Mouse (Mus musculus): ENCODE results near the gene Rnf115.

Gene Rnf115

DNA sequence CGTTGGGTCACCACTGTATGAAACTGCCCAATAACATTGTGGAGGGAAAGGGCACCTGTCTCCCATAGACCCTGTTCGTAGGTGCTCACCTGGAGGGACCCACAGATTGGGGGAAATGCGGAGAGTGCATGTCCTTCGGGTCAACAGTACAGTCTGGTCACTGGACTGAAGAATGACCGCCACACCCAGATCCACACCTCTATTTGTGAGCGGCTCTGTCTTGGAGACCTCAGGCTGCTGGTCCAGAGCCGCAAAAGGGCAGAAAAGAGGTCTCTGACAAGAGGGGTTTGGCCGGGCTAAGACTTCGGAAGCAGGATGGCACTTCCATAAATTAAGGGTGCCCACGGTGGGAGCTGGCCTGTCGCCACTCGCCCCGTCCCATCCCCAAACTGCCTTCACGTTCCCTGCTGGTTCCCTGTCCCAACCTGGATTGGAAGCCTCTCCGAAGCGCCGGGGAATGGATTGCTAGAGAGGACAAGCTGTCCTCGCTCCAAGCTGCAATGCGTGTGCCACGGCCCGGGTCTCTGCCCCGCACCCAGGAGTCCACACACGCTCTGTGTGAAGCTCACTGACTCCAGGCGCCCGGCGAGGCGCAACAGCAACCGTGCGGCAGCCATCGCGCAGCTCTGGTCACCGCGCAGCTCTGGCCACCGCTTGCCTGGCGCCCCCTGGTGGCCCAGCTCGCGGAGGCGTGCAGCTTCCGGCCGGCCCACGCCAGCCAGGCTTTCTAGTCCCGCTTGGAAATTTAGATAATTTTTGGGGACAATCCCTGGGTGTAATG is 19.4 kb upstream of the Rnf115 start, which contains the start of gene Nudt17:
TSS of gene Nudt17 (minus strand) at position 660 of the 781 bp plus-strand sequence.
- WGBS = 5% methylated on average over 42 of the region's 42 CpGs

DNA sequence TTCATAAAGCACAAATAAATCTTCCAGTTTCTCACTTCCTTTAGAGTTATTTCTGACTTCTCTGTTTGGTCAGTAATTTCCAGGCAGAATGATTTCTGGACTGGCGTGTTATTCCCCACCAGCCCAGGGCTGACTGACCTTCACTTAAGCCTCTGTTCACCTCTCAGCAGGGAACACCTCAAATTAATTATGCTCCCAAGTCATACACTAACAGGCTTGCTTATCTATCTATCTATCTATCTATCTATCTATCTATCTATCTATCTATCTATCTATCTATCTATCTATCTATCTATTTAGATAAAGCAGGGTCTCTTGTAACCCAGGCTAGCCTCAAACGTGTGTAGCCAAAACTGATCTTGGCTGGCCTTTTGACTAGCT is 18.8 kb upstream of the Rnf115 start:
- WGBS = 52% methylated on average over 2 of the region's 2 CpGs

DNA sequence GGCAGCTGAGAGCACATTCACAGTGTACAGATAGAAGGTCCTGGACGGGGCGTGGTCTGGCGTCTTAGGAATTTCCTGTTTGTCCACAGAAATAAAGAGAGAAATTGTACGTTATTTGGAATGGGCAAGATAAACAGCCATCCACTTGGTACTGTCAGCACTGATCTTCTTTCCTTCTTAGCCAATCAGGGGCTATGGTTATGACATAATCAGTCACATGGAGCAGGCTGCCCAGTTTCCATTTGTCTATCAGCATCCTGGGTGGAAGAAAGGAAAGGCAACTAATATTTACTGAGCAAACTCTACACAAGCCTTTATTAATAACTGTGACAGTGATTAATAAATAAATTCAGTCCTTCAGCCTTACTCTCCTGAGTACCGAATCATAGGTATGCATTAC is 13.2 kb upstream of the Rnf115 start:
- WGBS = 89% methylated on average over 5 of the region's 5 CpGs

DNA sequence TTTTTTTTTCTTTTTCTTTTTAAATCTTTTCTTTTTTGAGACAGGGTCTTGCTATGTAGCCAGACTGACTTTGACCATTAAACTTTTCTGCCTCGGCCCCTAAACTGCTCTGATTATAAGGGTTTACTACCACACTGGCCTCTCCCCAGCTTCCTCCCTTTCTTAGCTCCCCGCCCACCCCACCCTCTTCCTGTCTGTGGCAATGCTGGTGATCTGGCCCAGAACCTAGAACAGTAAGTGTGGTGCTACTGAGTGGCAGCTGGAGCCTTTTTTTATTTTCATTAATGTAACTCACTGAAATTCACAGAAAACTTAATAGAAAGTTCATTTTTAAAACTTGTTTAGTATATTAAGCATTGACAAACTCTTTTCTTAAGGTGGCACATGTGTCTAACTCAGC is 11.6 kb upstream of the Rnf115 start:
- 77% methylated on average over 2 of the region's 2 CpGs for WGBS

DNA sequence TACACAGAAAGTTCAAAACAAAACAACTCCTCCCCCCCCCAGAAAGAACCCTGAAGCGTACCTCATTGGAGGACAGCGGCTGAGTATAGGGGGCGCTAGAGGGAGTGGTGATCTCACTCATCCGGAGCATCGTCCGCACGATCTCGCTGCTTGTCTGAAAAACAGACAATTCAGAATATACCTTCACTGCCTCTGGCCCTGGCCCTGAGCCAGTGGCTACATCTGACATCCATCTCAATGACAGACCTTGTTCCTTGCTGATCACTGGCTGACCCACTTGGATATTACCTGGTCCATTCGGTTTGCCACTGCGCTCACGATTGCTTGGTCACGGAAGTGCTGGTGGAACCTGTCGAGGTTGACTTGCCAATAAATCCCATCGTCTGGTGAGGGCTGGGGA is 8.3 kb upstream of the Rnf115 start:
- WGBS = 42% methylated on average over 14 of the region's 14 CpGs

DNA sequence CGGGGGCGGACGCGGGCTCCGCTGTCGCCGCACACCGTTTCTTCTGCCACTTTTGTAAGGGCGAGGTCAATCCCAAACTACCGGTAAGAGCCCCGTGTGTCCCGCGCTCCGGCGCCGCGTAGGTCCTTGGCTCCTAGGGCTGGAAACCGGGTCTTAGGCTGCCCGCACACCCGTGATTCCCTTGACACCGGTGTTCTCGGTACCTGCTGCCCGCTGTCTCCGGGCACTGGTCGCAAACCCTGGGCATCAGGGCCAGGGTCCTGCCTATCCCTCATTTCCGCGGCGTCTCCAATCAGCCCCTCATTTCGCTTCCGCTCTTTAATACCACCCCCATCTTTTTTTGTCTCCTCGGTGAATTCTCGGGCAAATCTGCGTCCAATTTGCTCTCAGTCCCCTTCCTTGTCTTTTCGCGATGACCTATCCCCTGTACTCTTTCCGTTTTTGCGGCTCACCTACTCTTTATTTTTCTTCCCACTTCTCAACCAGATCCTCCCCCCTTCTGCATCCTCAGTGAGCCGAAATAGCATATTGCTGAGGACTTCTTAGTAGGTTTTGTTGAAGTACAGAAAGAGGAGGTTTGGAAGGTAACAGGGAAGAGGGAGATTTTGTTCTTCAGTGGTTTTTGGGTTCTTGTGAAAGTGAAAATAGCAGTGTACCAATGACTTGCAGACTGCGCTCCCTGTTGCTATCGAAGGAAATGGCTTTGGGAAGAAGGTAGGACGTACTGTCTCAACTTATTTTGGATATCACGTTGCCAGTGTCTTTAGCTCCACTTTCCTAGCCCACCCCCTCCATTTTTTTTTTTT is 567 bp downstream of the Rnf115 start:
- WGBS = under 1% methylated on average over 42 of the region's 42 CpGs

DNA sequence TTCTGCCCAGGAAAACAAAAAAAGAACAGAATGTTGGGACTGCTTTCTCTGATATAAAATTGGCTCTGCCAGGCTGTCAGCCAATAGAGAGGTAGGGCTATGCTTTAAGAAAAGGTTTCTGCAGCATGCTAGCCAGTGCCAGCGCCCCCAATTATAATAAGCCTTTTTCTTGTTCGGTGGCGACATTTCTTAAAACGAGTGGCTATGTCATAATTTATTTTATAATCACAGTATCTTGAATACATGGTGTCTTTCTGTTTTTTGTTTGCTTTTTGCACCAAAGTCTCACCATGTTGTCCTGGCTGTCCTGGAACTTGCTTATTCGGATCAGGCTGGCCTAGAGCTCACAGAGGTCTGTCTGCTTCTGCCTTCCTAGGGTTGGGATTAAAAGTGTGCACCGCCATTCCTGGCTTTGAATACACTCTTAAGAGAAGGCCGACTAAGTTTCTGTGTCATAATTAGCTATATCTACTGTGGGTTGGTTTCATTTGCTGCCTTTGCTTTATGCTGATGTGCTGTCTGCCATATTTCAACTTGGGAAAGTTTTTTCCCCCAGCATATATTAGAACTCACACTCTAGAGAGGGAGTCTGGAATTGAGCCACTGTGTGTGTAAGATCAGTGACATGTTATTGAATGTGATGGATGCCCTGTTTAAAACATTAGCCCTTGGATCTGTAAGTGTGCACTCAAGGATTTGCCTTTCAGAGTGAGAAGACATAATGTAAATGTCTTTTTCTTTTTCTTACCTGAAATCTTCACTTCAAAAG is 1.4 kb downstream of the Rnf115 start:
- WGBS = 14% methylated on average over 7 of the region's 7 CpGs

DNA sequence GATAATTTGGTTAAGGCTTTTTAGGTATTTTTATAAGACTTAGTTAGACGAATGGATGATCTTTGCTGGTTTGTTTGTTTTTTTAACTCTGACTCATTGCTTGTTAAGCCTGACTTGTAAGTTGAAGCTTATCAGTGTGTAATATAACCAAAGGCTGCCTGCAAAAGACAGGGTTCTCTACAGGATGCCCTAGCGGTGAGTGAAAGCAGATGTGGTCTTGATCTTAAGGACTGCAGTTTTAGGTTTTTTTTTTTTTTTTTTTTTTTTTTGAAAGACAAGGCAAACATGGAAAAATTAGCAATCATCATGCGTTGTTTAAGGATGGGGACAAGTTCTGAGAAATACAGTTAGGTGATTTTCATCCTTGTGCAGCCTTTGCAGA is 1.9 kb downstream of the Rnf115 start:
- WGBS = 41% methylated on average over 3 of the region's 3 CpGs

DNA sequence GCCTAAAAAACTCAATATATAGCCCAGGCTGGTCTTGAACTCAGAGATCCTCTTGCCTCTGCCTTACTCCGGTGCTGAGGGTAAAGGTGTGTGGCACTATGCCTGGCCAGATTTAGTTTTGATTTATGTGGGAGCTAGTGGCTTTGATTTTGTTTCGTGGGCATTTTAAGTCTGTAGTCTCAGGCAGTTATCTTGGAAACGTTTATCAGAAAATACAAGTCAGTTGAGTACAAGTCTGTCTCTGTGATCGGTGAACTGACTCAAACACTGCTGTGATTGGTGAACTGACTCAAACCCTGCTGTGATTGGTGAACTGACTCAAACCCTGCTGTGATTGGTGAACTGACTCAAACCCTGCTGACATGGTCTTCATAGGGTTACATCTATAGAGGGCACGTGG is 3.3 kb downstream of the Rnf115 start:
- 55% methylated on average over 5 of the region's 5 CpGs for WGBS

DNA sequence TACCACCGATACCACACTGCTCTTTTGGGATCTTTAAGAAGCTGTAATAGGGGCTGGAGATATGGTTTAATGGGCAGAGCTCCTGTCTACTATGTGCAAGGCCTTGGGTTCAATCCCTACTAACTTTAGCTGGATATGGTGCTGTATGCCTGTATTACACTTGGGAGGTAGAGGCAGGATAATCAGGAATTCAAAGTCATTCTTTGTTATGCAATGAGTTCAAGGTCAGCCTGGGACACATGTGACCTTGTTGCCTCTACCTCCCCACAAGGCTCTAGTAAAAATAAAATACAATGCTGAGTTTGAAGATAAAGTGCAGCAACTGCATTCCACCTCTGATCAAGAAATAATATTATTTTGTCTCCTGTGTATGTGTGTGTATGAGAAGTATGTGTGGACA is 6.5 kb downstream of the Rnf115 start:
- WGBS = 100% methylated on average over 1 of the region's 1 CpGs

DNA sequence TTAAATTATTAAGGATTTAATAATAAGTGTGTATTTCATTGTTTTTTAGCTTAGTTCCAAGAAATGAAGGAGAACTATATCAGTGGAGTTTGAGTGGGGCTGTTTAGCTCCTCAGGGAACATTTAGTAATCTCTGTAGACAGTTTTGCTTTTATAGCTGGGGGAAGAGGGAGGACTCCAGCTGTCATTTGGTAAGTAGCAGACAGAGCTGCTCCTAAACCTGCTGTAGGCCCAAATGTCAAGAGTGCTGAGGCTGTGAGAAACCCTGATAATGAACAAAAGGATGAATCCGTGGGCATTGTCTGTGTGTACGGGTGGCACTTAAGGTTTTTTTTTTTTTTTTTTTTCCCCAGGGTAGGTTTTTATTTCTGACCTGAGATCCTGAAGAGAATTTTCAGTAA is 7.7 kb downstream of the Rnf115 start:
- 46% methylated on average over 2 of the region's 2 CpGs for WGBS

DNA sequence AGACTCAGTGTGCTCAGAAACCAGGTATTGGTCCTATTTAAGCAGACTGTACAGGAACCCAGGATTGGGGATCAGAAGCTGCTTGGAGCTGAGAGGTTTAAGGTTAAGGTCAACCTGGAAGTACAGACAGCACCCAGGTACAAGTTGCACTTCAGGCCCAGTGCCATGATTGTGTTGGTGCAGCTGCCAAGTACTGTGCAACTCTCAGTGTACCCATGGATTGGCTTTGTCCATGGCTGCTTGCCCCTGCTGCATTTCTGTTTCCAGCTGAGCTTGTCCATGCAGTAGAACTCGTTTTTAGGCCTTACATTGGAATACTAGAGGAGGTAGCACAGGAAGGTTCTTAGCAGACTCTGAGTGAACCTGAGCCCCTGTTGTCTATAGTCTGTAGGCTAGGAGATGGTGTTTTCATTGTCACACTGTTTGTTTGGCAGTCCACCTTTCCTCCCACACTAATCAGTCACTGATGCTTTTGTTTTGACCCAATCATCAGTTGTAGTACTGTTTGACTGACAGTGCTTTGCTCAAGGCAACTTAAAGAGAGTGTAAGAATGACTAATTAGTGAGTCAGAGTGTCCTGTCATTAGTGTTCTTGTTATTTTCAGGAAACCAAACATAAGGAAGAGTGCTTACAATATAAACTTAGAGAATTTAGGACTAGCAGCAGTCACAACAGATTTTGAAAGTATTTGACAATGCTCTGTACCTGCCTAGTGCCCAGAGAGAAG is 9.7 kb downstream of the Rnf115 start:
- 35% methylated on average over 1 of the region's 1 CpGs for WGBS

DNA sequence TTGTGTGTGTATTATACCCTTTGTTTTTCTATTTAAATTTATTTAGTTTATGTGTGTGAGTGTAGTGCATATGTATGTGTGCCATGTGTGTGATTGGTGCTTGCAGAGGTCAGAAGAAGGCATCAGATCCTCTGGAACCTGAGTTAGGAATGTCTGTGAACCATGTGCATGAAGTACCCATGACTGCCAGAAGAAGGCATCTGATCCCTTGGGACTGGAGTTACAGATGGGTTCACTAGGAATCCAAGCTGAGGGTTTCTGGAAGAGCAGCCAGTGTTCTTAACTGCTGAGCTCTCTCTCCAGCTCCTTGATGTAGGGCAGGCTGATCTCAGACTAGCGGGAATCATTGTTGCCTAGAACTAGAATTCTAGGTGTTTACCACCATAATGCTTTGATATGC is 10.5 kb downstream of the Rnf115 start:
- WGBS = 91% methylated on average over 1 of the region's 1 CpGs

DNA sequence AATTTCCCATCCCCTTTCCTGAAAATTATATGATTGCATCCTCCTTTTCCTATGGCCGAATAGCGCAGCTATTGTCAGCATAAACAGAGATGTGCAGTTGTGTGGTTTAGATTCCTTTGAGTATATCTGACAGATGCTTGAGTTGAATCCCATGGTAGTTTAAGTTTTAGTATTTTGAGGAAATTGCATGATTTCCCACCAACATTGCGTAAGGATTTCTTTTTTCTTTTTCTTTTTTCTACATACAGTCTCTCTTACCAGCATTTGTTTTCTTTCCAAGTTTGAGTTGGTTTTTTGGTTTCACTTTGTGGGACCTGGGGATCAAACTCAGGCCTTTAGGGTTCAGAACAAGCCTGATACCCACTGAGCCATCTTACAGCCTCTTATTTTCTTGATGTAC is 16.9 kb downstream of the Rnf115 start:
- WGBS = 86% methylated on average over 3 of the region's 3 CpGs

DNA sequence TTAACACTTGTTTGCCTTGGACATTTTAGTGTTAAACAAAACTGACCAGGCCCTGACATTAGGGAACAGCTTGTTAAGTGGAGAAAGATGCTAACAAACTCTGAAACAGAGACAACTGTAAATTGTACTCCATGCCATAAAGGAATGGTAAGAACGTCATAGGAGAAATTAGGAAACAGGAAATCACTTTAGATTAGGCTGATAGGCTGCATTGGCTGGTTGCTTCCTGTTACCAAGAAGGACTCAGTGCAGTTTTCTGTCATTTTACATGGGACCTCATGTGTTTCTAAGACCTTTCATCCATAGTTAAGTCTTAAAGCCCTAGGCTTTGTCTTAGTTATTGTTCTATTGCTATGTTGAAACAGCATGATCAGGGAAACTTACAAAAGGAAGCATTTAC is 19.4 kb downstream of the Rnf115 start:
- 78% methylated on average over 1 of the region's 1 CpGs for WGBS

DNA sequence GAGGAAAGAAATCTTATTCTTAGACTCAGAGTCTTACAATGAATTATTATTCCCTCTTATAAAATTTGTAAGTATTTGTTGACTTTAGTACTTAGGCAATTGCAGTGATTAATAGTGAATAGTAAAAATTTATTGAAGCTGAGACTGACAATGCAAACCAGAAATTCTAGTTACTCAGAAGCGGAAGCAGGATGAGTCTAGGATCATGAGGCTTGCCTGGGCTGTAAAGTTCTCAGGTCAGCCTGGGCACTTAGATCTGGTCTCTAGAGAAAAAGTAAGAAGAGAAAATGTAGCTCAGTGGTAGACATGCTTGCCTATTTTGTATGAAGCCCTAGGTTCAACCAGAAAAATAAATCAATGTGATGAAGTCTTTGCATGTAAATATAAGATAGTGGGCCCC is 28.5 kb downstream of the Rnf115 start:
- WGBS = 96% methylated on average over 1 of the region's 1 CpGs

DNA sequence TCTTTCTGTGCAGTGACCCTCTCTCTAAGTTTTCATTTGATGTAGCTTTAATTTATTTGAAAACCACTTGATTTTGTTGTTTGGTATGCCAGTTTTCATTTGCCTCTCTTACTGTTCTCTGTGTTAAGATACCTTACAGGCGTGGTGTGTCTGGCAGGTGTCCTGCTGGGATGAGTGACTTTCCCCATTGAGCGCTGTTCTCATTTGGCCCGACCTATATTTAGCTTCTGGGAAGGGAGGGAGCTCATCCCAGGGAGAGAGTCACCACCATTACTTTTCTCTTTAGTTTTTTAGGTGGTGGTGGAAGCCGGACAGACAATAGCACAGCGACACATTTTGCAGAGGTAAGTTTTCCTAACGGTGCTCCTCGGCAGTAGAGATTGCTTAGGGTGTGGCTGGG is 30.2 kb downstream of the Rnf115 start:
- 58% methylated on average over 7 of the region's 7 CpGs for WGBS

DNA sequence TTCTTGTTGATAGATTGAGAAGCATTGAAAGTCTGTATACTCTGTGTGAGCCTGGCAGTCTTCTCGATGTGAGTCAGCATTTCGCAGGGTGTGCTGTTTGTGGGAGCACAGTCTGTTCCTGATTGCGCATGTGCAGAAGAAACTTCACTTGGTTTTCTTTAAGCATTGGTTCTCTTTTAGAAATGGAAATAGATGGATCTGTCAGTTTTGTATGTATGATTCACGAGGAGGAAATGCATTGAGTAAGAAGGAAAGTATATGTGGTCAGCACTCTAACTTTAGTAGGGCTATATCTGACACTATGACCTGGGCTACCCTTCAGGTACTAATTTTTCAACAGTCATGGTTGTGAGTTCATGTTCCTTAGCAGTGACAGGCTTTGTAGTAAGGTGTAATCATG is 32.2 kb downstream of the Rnf115 start:
- 45% methylated on average over 4 of the region's 4 CpGs for WGBS

DNA sequence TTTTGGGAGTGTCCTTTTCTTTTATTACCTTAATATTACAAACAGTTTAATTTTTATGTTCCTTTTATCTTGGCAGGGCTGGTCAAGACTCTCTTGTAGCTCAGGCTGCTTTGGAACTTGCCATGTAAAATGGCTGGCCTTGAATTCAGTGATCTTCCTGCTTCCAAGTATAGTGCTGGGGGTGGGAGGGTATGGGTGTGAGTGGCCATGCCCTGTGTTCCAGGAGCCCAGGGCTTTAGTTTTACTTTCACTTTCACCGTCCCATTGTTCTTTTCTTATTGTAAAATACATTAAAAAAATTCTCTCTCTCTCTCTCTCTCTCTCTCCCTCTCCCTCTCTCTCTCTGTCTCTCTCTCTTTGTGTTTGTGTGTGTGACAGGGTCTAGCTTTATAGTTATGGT is 37.1 kb downstream of the Rnf115 start:
- WGBS = 79% methylated on average over 1 of the region's 1 CpGs

DNA sequence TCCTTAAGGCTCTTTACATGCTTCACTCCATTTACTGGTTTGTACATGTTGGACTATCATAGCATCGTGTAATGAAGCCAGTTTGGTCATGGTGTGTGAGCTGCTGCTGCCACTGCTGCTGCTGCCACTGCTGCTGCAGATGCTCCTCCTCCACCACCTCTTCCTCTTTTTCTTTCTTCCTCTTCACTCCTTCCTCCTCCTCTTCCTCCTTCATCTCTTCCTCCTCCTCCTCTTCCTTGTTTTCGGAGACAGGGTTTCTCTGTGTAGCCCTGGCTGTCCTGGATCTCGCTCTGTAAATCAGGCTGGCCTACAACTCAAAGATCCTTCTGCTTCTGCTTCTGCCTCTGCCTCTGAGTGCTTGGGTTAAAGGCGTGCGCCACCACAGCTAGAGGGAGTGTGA is 42.5 kb downstream of the Rnf115 start:
- 85% methylated on average over 5 of the region's 5 CpGs for WGBS

DNA sequence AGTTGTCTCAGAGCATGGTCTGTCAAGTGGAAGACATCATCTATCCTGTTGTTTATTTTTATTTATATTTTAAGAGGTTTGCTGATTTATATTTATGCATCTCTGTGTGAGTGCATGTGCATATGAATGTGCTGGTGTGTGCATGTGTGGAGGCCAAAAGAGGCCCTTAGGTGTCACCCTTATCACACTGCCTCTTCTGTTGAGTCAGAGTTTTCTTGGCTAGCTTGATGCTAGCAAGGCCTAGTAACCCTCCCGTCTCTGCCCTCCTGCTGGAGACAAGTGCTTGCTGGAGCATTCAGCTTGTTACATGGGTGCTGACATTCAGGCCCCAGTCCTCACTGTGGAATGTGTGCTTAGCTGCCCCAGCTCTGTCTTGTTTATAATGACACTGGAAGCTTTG is 45.5 kb downstream of the Rnf115 start:
- WGBS = 40% methylated on average over 1 of the region's 1 CpGs

DNA sequence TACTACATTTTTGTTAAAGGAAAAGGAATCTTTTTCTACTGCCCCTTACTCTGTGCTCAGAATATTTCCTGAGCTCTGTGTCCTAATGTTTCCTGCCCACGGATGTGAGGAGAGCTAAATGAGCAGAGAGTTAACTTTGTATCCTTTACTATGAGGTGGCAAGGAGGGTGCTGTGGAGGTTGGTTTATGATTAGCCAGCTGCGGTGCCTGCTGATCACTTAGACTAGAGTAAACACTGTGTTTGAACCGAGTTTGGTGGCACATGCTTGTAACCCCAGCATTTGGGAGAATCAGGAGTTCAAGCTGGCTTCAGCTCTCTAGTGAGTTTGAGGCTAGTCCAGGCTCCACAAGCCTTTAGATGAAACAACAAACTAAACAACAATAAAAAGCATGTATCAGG is 49.7 kb downstream of the Rnf115 start:
- WGBS = 76% methylated on average over 3 of the region's 3 CpGs

Measured in cerebral cortex, adult 2 months (tissue).